Mouse (Mus musculus) C2C12 (cell line): ENCODE data around the gene Pnp. TPM values are rescaled to one million over a fixed set of nuclear protein-coding genes. Genes with fewer than 3 reads are reported as not detected.
"Not testable (repeated sequence)": the region's sequence is repeated elsewhere in the genome, so short reads cannot be mapped to it uniquely, and the experiment has no call there.

Experiments used
- H3K27me3 ChIP-seq: one replicate; pipeline ENCODE4 v1.6.1; 2011; ENCODE audit not compliant: control insufficient read depth, insufficient read depth, insufficient read length
- H3K36me3 ChIP-seq: one replicate; pipeline ENCODE4 v1.6.1; 2011; ENCODE audit not compliant: control insufficient read depth, insufficient read depth
- H3K4me3 ChIP-seq: one replicate; pipeline ENCODE4 v1.5.1; 2011; ENCODE audit warnings: mild to moderate bottlenecking, control low read depth; ENCODE audit not compliant: poor library complexity, insufficient read depth, severe bottlenecking
- H3K79me2 ChIP-seq: one replicate; pipeline ENCODE4 v1.6.1; 2011; ENCODE audit not compliant: control insufficient read depth, insufficient read depth
- H3K79me3 ChIP-seq: one replicate; pipeline ENCODE4 v1.6.1; 2011; ENCODE audit warnings: low read depth, control low read depth
- H3ac ChIP-seq: one replicate; pipeline ENCODE3; 2011; ENCODE audit warnings: low read depth; ENCODE audit not compliant: control insufficient read depth, insufficient read length
- CEBPB ChIP-seq: IDR thresholded peaks from one replicate; pipeline ENCODE4 v1.6.1; 2011; ENCODE audit warnings: low read depth, mild to moderate bottlenecking, control low read depth, moderate library complexity
- CTCF ChIP-seq: IDR thresholded peaks from one replicate; pipeline ENCODE4 v1.5.1; 2011; ENCODE audit not compliant: control insufficient read depth, insufficient read depth, insufficient read length
- FOSL1 ChIP-seq: IDR thresholded peaks from one replicate; pipeline ENCODE4 v1.8.0; 2011; ENCODE audit warnings: mild to moderate bottlenecking, low read length; ENCODE audit not compliant: poor library complexity, insufficient read depth, severe bottlenecking
- MAX ChIP-seq: IDR thresholded peaks from one replicate; pipeline ENCODE4 v1.6.1; 2011; ENCODE audit warnings: mild to moderate bottlenecking, control low read depth
- MYOD1 ChIP-seq: IDR thresholded peaks from one replicate; pipeline ENCODE4 v1.6.1; 2011; ENCODE audit warnings: low read depth; ENCODE audit not compliant: control insufficient read depth, insufficient read length
- MYOG ChIP-seq: IDR thresholded peaks from one replicate; pipeline ENCODE4 v1.6.1; 2011; ENCODE audit not compliant: control insufficient read depth, insufficient read length; ENCODE audit errors: extremely low read depth
- USF1 ChIP-seq: IDR thresholded peaks from one replicate; pipeline ENCODE4 v1.6.1; 2011; ENCODE audit warnings: low read depth, mild to moderate bottlenecking, control low read depth, moderate library complexity
- polyA plus RNA-seq: library from polyadenylated mRNA; unstranded; fragments of >200 nt; fragmentation: generic; extraction: Trizol; gene quantifications from one replicate; pipeline ENCODE4 v1.2.1, GENCODE M21; 2012; ENCODE audit warnings: missing spikeins

Gene Pnp
- polyA plus RNA-seq, 1 experiment, result 67.0 TPM

GRCm38 (mm10) chr14:50895985-50896746 is 34.7 kb upstream of the Pnp start:
- peak; percentile 13 for TF ChIP-seq MAX
- no peak for TF ChIP-seq MYOG
- TF ChIP-seq CEBPB, result peak; percentile 100
- Histone ChIP-seq H3K27me3 (no peaks in the 10 kb centered on the region), H3K36me3 (no peaks in the 10 kb centered on the region), H3ac (peak overlapping the region; percentile 65), H3K79me3 (no peaks in the 10 kb centered on the region), H3K79me2 (no peaks in the 10 kb centered on the region), H3K4me3 (no peak overlapping the region)

GRCm38 (mm10) chr14:50896747-50897373 is 34.0 kb upstream of the Pnp start:
- Histone ChIP-seq H3K4me3 (no peak overlapping the region), H3K27me3 (no peaks in the 10 kb centered on the region), H3K79me3 (no peaks in the 10 kb centered on the region), H3K79me2 (no peaks in the 10 kb centered on the region), H3K36me3 (no peaks in the 10 kb centered on the region), H3ac (peak overlapping the region; percentile 65)
- TF ChIP-seq USF1 (no peak), MYOD1 (no peak), MYOG (no peak), FOSL1 (no peak), MAX (no peak), CTCF (no peak), CEBPB (no peak)

GRCm38 (mm10) chr14:50897374-50897765 is 33.5 kb upstream of the Pnp start, which contains the start of gene Klhl33:
Gene Klhl33 (minus strand): TSS chr14:50897507.
- no peaks in the 10 kb centered on the region for H3K79me2 ChIP-seq
- no peaks in the 10 kb centered on the region for H3K79me3 ChIP-seq
- H3K4me3 ChIP-seq, result no peak within 1 kb of the TSS
- TF ChIP-seq FOSL1, result no peak
- no peak for TF ChIP-seq MYOD1
- TF ChIP-seq CTCF, result no peak
- TF ChIP-seq MYOG, result no peak
- no peak for TF ChIP-seq MAX
- TF ChIP-seq USF1, result no peak
- TF ChIP-seq CEBPB, result no peak
- no peaks in the 10 kb centered on the region for H3K27me3 ChIP-seq
- peak within 1 kb of the TSS; percentile 65 for H3ac ChIP-seq
- H3K36me3 ChIP-seq, result no peaks in the 10 kb centered on the region

- not testable (repeated sequence) for H3K27me3 ChIP-seq, H3K4me3 ChIP-seq, H3K79me2 ChIP-seq, H3K79me3 ChIP-seq, H3ac ChIP-seq, H3K36me3 ChIP-seq
Measured at GRCm38 (mm10) chr14:50897992-50898391, 32.9 kb upstream of the Pnp start.

- no peaks in the 10 kb centered on the region for H3K27me3 ChIP-seq
- TF ChIP-seq CTCF, result no peak
- no peak for TF ChIP-seq CEBPB
- no peak for TF ChIP-seq FOSL1
- TF ChIP-seq MAX, result no peak
- no peak for TF ChIP-seq USF1
- TF ChIP-seq MYOG, result no peak
- TF ChIP-seq MYOD1, result no peak
- H3K4me3 ChIP-seq, result no peak overlapping the region
- no peak overlapping the region for H3ac ChIP-seq
- H3K79me3 ChIP-seq, result no peaks in the 10 kb centered on the region
- no peaks in the 10 kb centered on the region for H3K36me3 ChIP-seq
- H3K79me2 ChIP-seq, result no peaks in the 10 kb centered on the region
Measured at GRCm38 (mm10) chr14:50903973-50904827, 26.7 kb upstream of the Pnp start.

GRCm38 (mm10) chr14:50904828-50905129 is 26.1 kb upstream of the Pnp start:
- H3K79me2 ChIP-seq, result no peaks in the 10 kb centered on the region
- H3K36me3 ChIP-seq, result no peaks in the 10 kb centered on the region
- no peak overlapping the region for H3K4me3 ChIP-seq
- TF ChIP-seq MAX, result no peak
- no peak for TF ChIP-seq MYOG
- no peak for TF ChIP-seq USF1
- no peak for TF ChIP-seq CEBPB
- TF ChIP-seq FOSL1, result no peak
- TF ChIP-seq CTCF, result no peak
- TF ChIP-seq MYOD1, result no peak
- no peak overlapping the region for H3ac ChIP-seq
- H3K79me3 ChIP-seq, result no peaks in the 10 kb centered on the region
- no peaks in the 10 kb centered on the region for H3K27me3 ChIP-seq

- H3K27me3 ChIP-seq, H3K79me2 ChIP-seq, H3K79me3 ChIP-seq, H3K36me3 ChIP-seq, H3ac ChIP-seq, H3K4me3 ChIP-seq: not testable (repeated sequence)
Measured at GRCm38 (mm10) chr14:50905327-50905726, 25.6 kb upstream of the Pnp start.
